Mouse (Mus musculus) intestine, embryonic 15.5 days (tissue): ENCODE measurements around the gene Ankrd6. TPM values are rescaled to one million over a fixed set of nuclear protein-coding genes. Genes with fewer than 3 reads are reported as not detected.

Experiments
- ATAC-seq: fragments of 200-750 bp; cut with Nextera tagmentation; 2 replicates; pipeline ENCODE4 v1.8.0; 2017; ENCODE audit warnings: moderate TSS enrichment, moderate library complexity
- H3K27ac ChIP-seq: fragments of 300-500 bp; sonication (generic); 2 replicates; pipeline ENCODE4 v1.5.1; 2015; ENCODE audit warnings: mild to moderate bottlenecking, inconsistent platforms
- H3K27me3 ChIP-seq: fragments of 300-500 bp; sonication (generic); replicated peaks from 2 replicates; pipeline ENCODE4 v1.6.1; 2015; ENCODE audit warnings: inconsistent platforms
- H3K36me3 ChIP-seq: fragments of 300-500 bp; sonication (generic); 2 replicates; pipeline ENCODE4 v1.6.1; 2015; ENCODE audit warnings: inconsistent platforms
- H3K4me1 ChIP-seq: fragments of 300-500 bp; sonication (generic); replicated peaks from 2 replicates; pipeline ENCODE4 v1.6.1; 2015; ENCODE audit warnings: inconsistent platforms
- H3K4me2 ChIP-seq: fragments of 300-500 bp; sonication (generic); replicated peaks from 2 replicates; pipeline ENCODE4 v1.6.1; 2015; ENCODE audit warnings: mild to moderate bottlenecking, inconsistent platforms
- H3K4me3 ChIP-seq: fragments of 300-500 bp; sonication (generic); replicated peaks from 2 replicates; pipeline ENCODE4 v1.5.1; 2015; ENCODE audit warnings: inconsistent platforms
- H3K9ac ChIP-seq: fragments of 300-500 bp; sonication (generic); 2 replicates; pipeline ENCODE4 v1.6.1; 2015; ENCODE audit warnings: inconsistent platforms
- H3K9me3 ChIP-seq: fragments of 300-500 bp; sonication (generic); 2 replicates; pipeline ENCODE4 v1.6.1; 2016; ENCODE audit warnings: inconsistent platforms
- WGBS: fragments of 180-500 bp; shearing (Covaris S2); methylation state at CpG from one replicate; pipeline ENCODE4 v1.1.7; 2015; 5-methylcytosine and 5-hydroxymethylcytosine counted together
- polyA plus RNA-seq: library from polyadenylated mRNA; unstranded; fragments of >200 nt; fragmentation: Nextera tagmentation; extraction: Ambion mirVana; gene quantifications from 2 replicates; pipeline ENCODE4 v1.2.1, GENCODE M21; 2015

Gene Ankrd6
- polyA plus RNA-seq, 1 experiment from 2014 or later, result 4.0 TPM

- 25% methylated on average over 8 of the region's 8 CpGs for WGBS
- Histone ChIP-seq H3K9ac (no peak overlapping the region), H3K27ac (no peak overlapping the region), H3K4me1 (0 out of 2 replicates have a peak, but pooled peaks cover 8% of the 10 kb centered on the region), H3K4me3 (no peak overlapping the region), H3K27me3 (no peaks in the 10 kb centered on the region), H3K9me3 (no peaks in the 10 kb centered on the region), H3K36me3 (no peaks in the 10 kb centered on the region), H3K4me2 (no peak overlapping the region)
- ATAC-seq, result no peak
Measured at GRCm38 (mm10) chr4:32915928-32916327, 34.7 kb downstream of the Ankrd6 start.

GRCm38 (mm10) chr4:32909996-32910395, 40.6 kb downstream of the Ankrd6 start:
- Histone ChIP-seq H3K36me3 (no peaks in the 10 kb centered on the region), H3K27me3 (no peaks in the 10 kb centered on the region), H3K4me2 (no peak overlapping the region), H3K9me3 (no peaks in the 10 kb centered on the region), H3K27ac (no peak overlapping the region), H3K4me1 (no peaks in the 10 kb centered on the region), H3K9ac (no peak overlapping the region), H3K4me3 (no peak overlapping the region)
- WGBS, result 94% methylated on average over 1 of the region's 1 CpGs
- ATAC-seq, result no peak

GRCm38 (mm10) chr4:32909241-32909979, 41.2 kb downstream of the Ankrd6 start:
- no peaks in the 10 kb centered on the region for H3K27me3 ChIP-seq
- ATAC-seq, result peak; percentile 94
- H3K9me3 ChIP-seq, result no peaks in the 10 kb centered on the region
- H3K4me2 ChIP-seq, result no peak overlapping the region
- H3K36me3 ChIP-seq, result no peaks in the 10 kb centered on the region
- no peaks in the 10 kb centered on the region for H3K4me1 ChIP-seq
- H3K4me3 ChIP-seq, result no peak overlapping the region
- 49% methylated on average over 3 of the region's 3 CpGs for WGBS
- no peak overlapping the region for H3K27ac ChIP-seq
- H3K9ac ChIP-seq, result no peak overlapping the region

- H3K36me3 ChIP-seq, result no peaks in the 10 kb centered on the region
- WGBS, result 71% methylated on average over 3 of the region's 3 CpGs
- H3K4me3 ChIP-seq, result no peak overlapping the region
- H3K9me3 ChIP-seq, result no peaks in the 10 kb centered on the region
- H3K4me2 ChIP-seq, result no peak overlapping the region
- H3K27me3 ChIP-seq, result no peaks in the 10 kb centered on the region
- H3K9ac ChIP-seq, result no peak overlapping the region
- no peaks in the 10 kb centered on the region for H3K4me1 ChIP-seq
- no peak overlapping the region for H3K27ac ChIP-seq
- no peak for ATAC-seq
Measured at GRCm38 (mm10) chr4:32907631-32908030, 43.0 kb downstream of the Ankrd6 start.

GRCm38 (mm10) chr4:32906627-32907026, 44.0 kb downstream of the Ankrd6 start:
- no peak overlapping the region for H3K27ac ChIP-seq
- no peaks in the 10 kb centered on the region for H3K36me3 ChIP-seq
- H3K27me3 ChIP-seq, result no peaks in the 10 kb centered on the region
- H3K4me1 ChIP-seq, result no peaks in the 10 kb centered on the region
- ATAC-seq, result no peak
- WGBS, result 49% methylated on average over 6 of the region's 6 CpGs
- H3K4me3 ChIP-seq, result no peak overlapping the region
- no peak overlapping the region for H3K4me2 ChIP-seq
- no peak overlapping the region for H3K9ac ChIP-seq
- no peaks in the 10 kb centered on the region for H3K9me3 ChIP-seq

GRCm38 (mm10) chr4:32905913-32906312, 44.7 kb downstream of the Ankrd6 start:
- H3K4me1 ChIP-seq, result no peaks in the 10 kb centered on the region
- no peak for ATAC-seq
- WGBS, result 89% methylated on average over 2 of the region's 2 CpGs

GRCm38 (mm10) chr4:32905381-32905780, 45.3 kb downstream of the Ankrd6 start:
- H3K9me3 ChIP-seq, result no peaks in the 10 kb centered on the region
- H3K36me3 ChIP-seq, result no peaks in the 10 kb centered on the region
- 75% methylated on average over 2 of the region's 2 CpGs for WGBS
- H3K4me3 ChIP-seq, result no peak overlapping the region
- H3K4me1 ChIP-seq, result no peaks in the 10 kb centered on the region
- H3K27me3 ChIP-seq, result no peaks in the 10 kb centered on the region
- no peak overlapping the region for H3K9ac ChIP-seq
- no peak overlapping the region for H3K4me2 ChIP-seq
- no peak overlapping the region for H3K27ac ChIP-seq
- ATAC-seq, result no peak

More at GRCm38 (mm10) chr4:32905913-32906312, 44.7 kb downstream of the Ankrd6 start:
- no peak overlapping the region for H3K4me3 ChIP-seq
- no peak overlapping the region for H3K4me2 ChIP-seq
- no peaks in the 10 kb centered on the region for H3K27me3 ChIP-seq
- H3K36me3 ChIP-seq, result no peaks in the 10 kb centered on the region
- H3K27ac ChIP-seq, result no peak overlapping the region
- no peak overlapping the region for H3K9ac ChIP-seq
- H3K9me3 ChIP-seq, result no peaks in the 10 kb centered on the region

GRCm38 (mm10) chr4:32903826-32904225, 46.8 kb downstream of the Ankrd6 start:
- ATAC-seq, result no peak
- no peak overlapping the region for H3K27ac ChIP-seq
- H3K4me3 ChIP-seq, result no peak overlapping the region
- no peaks in the 10 kb centered on the region for H3K36me3 ChIP-seq
- H3K9ac ChIP-seq, result no peak overlapping the region
- 75% methylated on average over 7 of the region's 7 CpGs for WGBS
- H3K4me1 ChIP-seq, result no peaks in the 10 kb centered on the region
- no peaks in the 10 kb centered on the region for H3K9me3 ChIP-seq
- no peaks in the 10 kb centered on the region for H3K27me3 ChIP-seq
- no peak overlapping the region for H3K4me2 ChIP-seq

- H3K27ac ChIP-seq, result no peak overlapping the region
- no peaks in the 10 kb centered on the region for H3K27me3 ChIP-seq
- no peak overlapping the region for H3K9ac ChIP-seq
- no peak overlapping the region for H3K4me2 ChIP-seq
- H3K36me3 ChIP-seq, result no peaks in the 10 kb centered on the region
- H3K9me3 ChIP-seq, result no peaks in the 10 kb centered on the region
- H3K4me1 ChIP-seq, result no peaks in the 10 kb centered on the region
- no peak overlapping the region for H3K4me3 ChIP-seq
- ATAC-seq, result no peak
- WGBS, result 51% methylated on average over 4 of the region's 4 CpGs
Measured at GRCm38 (mm10) chr4:32899051-32899450, 51.6 kb downstream of the Ankrd6 start.

- ATAC-seq, result no peak
- Histone ChIP-seq H3K9ac (no peak overlapping the region), H3K4me1 (peaks cover 9% of the 10 kb centered on the region; the same call in 1 of the 2 replicates), H3K9me3 (no peaks in the 10 kb centered on the region; the same call in 1 of the 2 replicates), H3K27ac (no peak overlapping the region), H3K4me2 (no peak overlapping the region), H3K4me3 (no peak overlapping the region), H3K27me3 (no peaks in the 10 kb centered on the region), H3K36me3 (no peaks in the 10 kb centered on the region)
- WGBS, result 85% methylated on average over 10 of the region's 10 CpGs
Measured at GRCm38 (mm10) chr4:32891341-32891740, 59.3 kb downstream of the Ankrd6 start.

- no peak overlapping the region for H3K9ac ChIP-seq
- H3K4me3 ChIP-seq, result no peak overlapping the region
- no peak overlapping the region for H3K27ac ChIP-seq
- H3K4me1 ChIP-seq, result peaks cover 9% of the 10 kb centered on the region; the same call in 1 of the 2 replicates
- no peaks in the 10 kb centered on the region; the same call in 1 of the 2 replicates for H3K9me3 ChIP-seq
- WGBS, result 81% methylated on average over 5 of the region's 5 CpGs
- no peak overlapping the region for H3K4me2 ChIP-seq
- no peaks in the 10 kb centered on the region for H3K27me3 ChIP-seq
- no peaks in the 10 kb centered on the region for H3K36me3 ChIP-seq
- no peak for ATAC-seq
Measured at GRCm38 (mm10) chr4:32890735-32891098, 59.9 kb downstream of the Ankrd6 start.

GRCm38 (mm10) chr4:32889996-32890734, 60.5 kb downstream of the Ankrd6 start:
- peak overlapping the region; percentile 48; the same call in 1 of the 2 replicates for H3K27ac ChIP-seq
- peak overlapping the region; percentile 39; the same call in 1 of the 2 replicates for H3K4me2 ChIP-seq
- H3K4me3 ChIP-seq, result no peak overlapping the region
- H3K9ac ChIP-seq, result no peak overlapping the region
- H3K27me3 ChIP-seq, result no peaks in the 10 kb centered on the region
- ATAC-seq, result no peak
- H3K9me3 ChIP-seq, result no peaks in the 10 kb centered on the region; the same call in 1 of the 2 replicates
- WGBS, result 54% methylated on average over 10 of the region's 10 CpGs
- H3K36me3 ChIP-seq, result no peaks in the 10 kb centered on the region
- H3K4me1 ChIP-seq, result peaks cover 9% of the 10 kb centered on the region; the same call in 1 of the 2 replicates
